Mouse (Mus musculus) intestine, postnatal 0 days (tissue): ENCODE results near the gene Capn3. TPM values are rescaled to one million over a fixed set of nuclear protein-coding genes. Genes with fewer than 3 reads are reported as not detected.

Source experiments
- ATAC-seq: fragments of 200-750 bp; cut with Nextera tagmentation; 2 replicates; pipeline ENCODE4 v1.8.0; 2017; ENCODE audit warnings: mild to moderate bottlenecking, moderate TSS enrichment, moderate library complexity
- H3K27ac ChIP-seq: fragments of 300-500 bp; sonication (generic); 2 replicates; pipeline ENCODE4 v1.5.1; 2014; ENCODE audit warnings: mild to moderate bottlenecking, low read depth, low read length, moderate library complexity
- H3K27me3 ChIP-seq: fragments of 300-500 bp; sonication (generic); replicated peaks from 2 replicates; pipeline ENCODE4 v1.6.1; 2014; ENCODE audit warnings: low read length, mixed read lengths; ENCODE audit not compliant: control insufficient read depth, insufficient read depth
- H3K36me3 ChIP-seq: fragments of 300-500 bp; sonication (generic); 2 replicates; pipeline ENCODE4 v1.6.1; 2014; ENCODE audit warnings: mild to moderate bottlenecking, moderate library complexity; ENCODE audit not compliant: control insufficient read depth, insufficient read depth
- H3K4me1 ChIP-seq: fragments of 300-500 bp; sonication (generic); replicated peaks from 2 replicates; pipeline ENCODE4 v1.6.1; 2014; ENCODE audit warnings: antibody characterized with exemption, low read length, mixed read lengths; ENCODE audit not compliant: control insufficient read depth, insufficient read depth
- H3K4me2 ChIP-seq: fragments of 300-500 bp; sonication (generic); replicated peaks from 2 replicates; pipeline ENCODE4 v1.6.1; 2014; ENCODE audit warnings: low read depth, mild to moderate bottlenecking, moderate library complexity
- H3K4me3 ChIP-seq: fragments of 300-500 bp; sonication (generic); 2 replicates; pipeline ENCODE4 v1.5.1; 2014; ENCODE audit warnings: low read depth, low read length
- H3K9ac ChIP-seq: fragments of 300-500 bp; sonication (generic); 2 replicates; pipeline ENCODE4 v1.6.1; 2014; ENCODE audit warnings: mild to moderate bottlenecking, low read depth, low read length
- H3K9me3 ChIP-seq: fragments of 300-500 bp; sonication (generic); 2 replicates; pipeline ENCODE4 v1.6.1; 2016; ENCODE audit warnings: mixed run types; ENCODE audit not compliant: control insufficient read depth
- CTCF ChIP-seq: sonication (generic); IDR thresholded peaks from 2 replicates; pipeline ENCODE4 v1.5.1; 2016; ENCODE audit warnings: low read depth, mild to moderate bottlenecking, control low read depth, antibody characterized with exemption, moderate library complexity
- WGBS: fragments of 180-500 bp; shearing (Covaris S2); extraction: QIAGEN DNeasy Blood & Tissue Kit; methylation state at CpG from one replicate; pipeline ENCODE4 v1.1.7; 2014; 5-methylcytosine and 5-hydroxymethylcytosine counted together
- polyA plus RNA-seq: library from polyadenylated mRNA; unstranded; fragments of >200 nt; fragmentation: Nextera tagmentation; extraction: Ambion mirVana; gene quantifications from 2 replicates; pipeline ENCODE4 v1.2.1, GENCODE M21; 2015

Capn3 gene
- polyA plus RNA-seq, 1 experiment from 2014 or later, result 0.55 TPM

GRCm38 (mm10) chr2:120447306-120447705, 8.5 kb upstream of the Capn3 start:
- Histone ChIP-seq H3K9me3 (no peaks in the 10 kb centered on the region), H3K4me3 (no peak overlapping the region), H3K27me3 (no peaks in the 10 kb centered on the region), H3K27ac (no peak overlapping the region), H3K9ac (no peak overlapping the region), H3K4me1 (no peaks in the 10 kb centered on the region), H3K36me3 (no peaks in the 10 kb centered on the region), H3K4me2 (no peak overlapping the region)
- ATAC-seq, result no peak
- TF ChIP-seq CTCF, result peak; percentile 30
- WGBS, result 98% methylated on average over 1 of the region's 1 CpGs

- no peaks in the 10 kb centered on the region for H3K27me3 ChIP-seq
- H3K9ac ChIP-seq, result no peak overlapping the region
- no peaks in the 10 kb centered on the region for H3K36me3 ChIP-seq
- 71% methylated on average over 6 of the region's 6 CpGs for WGBS
- no peaks in the 10 kb centered on the region for H3K4me1 ChIP-seq
- no peaks in the 10 kb centered on the region for H3K9me3 ChIP-seq
- no peak for ATAC-seq
- no peak overlapping the region for H3K4me3 ChIP-seq
- no peak overlapping the region for H3K4me2 ChIP-seq
- H3K27ac ChIP-seq, result no peak overlapping the region
- TF ChIP-seq CTCF, result no peak
Observed at GRCm38 (mm10) chr2:120450724-120451123, 5.1 kb upstream of the Capn3 start.

- H3K4me3 ChIP-seq, result no peak overlapping the region
- H3K27me3 ChIP-seq, result no peaks in the 10 kb centered on the region
- H3K9me3 ChIP-seq, result no peaks in the 10 kb centered on the region
- WGBS, result 75% methylated on average over 4 of the region's 4 CpGs
- ATAC-seq, result no peak
- H3K27ac ChIP-seq, result no peak overlapping the region
- H3K9ac ChIP-seq, result no peak overlapping the region
- TF ChIP-seq CTCF, result no peak
- no peak overlapping the region for H3K4me2 ChIP-seq
- H3K4me1 ChIP-seq, result no peaks in the 10 kb centered on the region
- H3K36me3 ChIP-seq, result 0 out of 2 replicates have a peak, but pooled peaks cover 3% of the 10 kb centered on the region
Observed at GRCm38 (mm10) chr2:120452600-120452999, 3.2 kb upstream of the Capn3 start.

GRCm38 (mm10) chr2:120454987-120455386, 832 bp upstream of the Capn3 start:
- H3K9ac ChIP-seq, result no peak overlapping the region
- H3K27ac ChIP-seq, result no peak overlapping the region
- 0 out of 2 replicates have a peak, but pooled peaks cover 3% of the 10 kb centered on the region for H3K36me3 ChIP-seq
- no peaks in the 10 kb centered on the region for H3K27me3 ChIP-seq
- H3K4me1 ChIP-seq, result no peaks in the 10 kb centered on the region
- WGBS, result 80% methylated on average over 2 of the region's 2 CpGs
- H3K9me3 ChIP-seq, result no peaks in the 10 kb centered on the region
- ATAC-seq, result no peak
- H3K4me3 ChIP-seq, result no peak overlapping the region
- no peak for TF ChIP-seq CTCF
- H3K4me2 ChIP-seq, result no peak overlapping the region

- Histone ChIP-seq H3K4me3 (no peak overlapping the region), H3K9me3 (no peaks in the 10 kb centered on the region), H3K36me3 (peaks cover 3% of the 10 kb centered on the region; the same call in 1 of the 2 replicates), H3K27ac (no peak overlapping the region), H3K27me3 (no peaks in the 10 kb centered on the region), H3K9ac (no peak overlapping the region), H3K4me2 (no peak overlapping the region), H3K4me1 (no peaks in the 10 kb centered on the region)
- WGBS, result 85% methylated on average over 4 of the region's 4 CpGs
- no peak for ATAC-seq
- no peak for TF ChIP-seq CTCF
Observed at GRCm38 (mm10) chr2:120460216-120460615, 4.4 kb downstream of the Capn3 start.

- no peak overlapping the region for H3K4me2 ChIP-seq
- H3K9me3 ChIP-seq, result no peaks in the 10 kb centered on the region
- 64% methylated on average over 7 of the region's 7 CpGs for WGBS
- no peak overlapping the region for H3K4me3 ChIP-seq
- TF ChIP-seq CTCF, result no peak
- no peaks in the 10 kb centered on the region for H3K27me3 ChIP-seq
- no peaks in the 10 kb centered on the region; the same call in 1 of the 2 replicates for H3K36me3 ChIP-seq
- H3K27ac ChIP-seq, result no peak overlapping the region
- no peak overlapping the region for H3K9ac ChIP-seq
- no peak for ATAC-seq
- no peaks in the 10 kb centered on the region for H3K4me1 ChIP-seq
Observed at GRCm38 (mm10) chr2:120463328-120463727, 7.5 kb downstream of the Capn3 start.

GRCm38 (mm10) chr2:120464091-120464490, 8.3 kb downstream of the Capn3 start:
- H3K9me3 ChIP-seq, result no peaks in the 10 kb centered on the region
- WGBS, result 79% methylated on average over 8 of the region's 8 CpGs
- TF ChIP-seq CTCF, result no peak

More at GRCm38 (mm10) chr2:120464091-120464490, 8.3 kb downstream of the Capn3 start:
- Histone ChIP-seq H3K27me3 (no peaks in the 10 kb centered on the region), H3K4me3 (no peak overlapping the region), H3K4me1 (no peaks in the 10 kb centered on the region), H3K4me2 (no peak overlapping the region), H3K27ac (no peak overlapping the region), H3K9ac (no peak overlapping the region), H3K36me3 (no peaks in the 10 kb centered on the region; the same call in 1 of the 2 replicates)
- no peak for ATAC-seq
